Mouse (Mus musculus) E14TG2a.4 (cell line): Measurements from ENCODE around the gene Rap1gap.

ENCODE experiments used
- CTCF ChIP-seq: conservative IDR thresholded peaks from 2 replicates; pipeline ENCODE4 v1.5.1; 2014; ENCODE audit warnings: low read length
- POU5F1 ChIP-seq: IDR thresholded peaks from 2 replicates; pipeline ENCODE4 v1.6.1; 2014; ENCODE audit warnings: low read length, borderline replicate concordance

DNA sequence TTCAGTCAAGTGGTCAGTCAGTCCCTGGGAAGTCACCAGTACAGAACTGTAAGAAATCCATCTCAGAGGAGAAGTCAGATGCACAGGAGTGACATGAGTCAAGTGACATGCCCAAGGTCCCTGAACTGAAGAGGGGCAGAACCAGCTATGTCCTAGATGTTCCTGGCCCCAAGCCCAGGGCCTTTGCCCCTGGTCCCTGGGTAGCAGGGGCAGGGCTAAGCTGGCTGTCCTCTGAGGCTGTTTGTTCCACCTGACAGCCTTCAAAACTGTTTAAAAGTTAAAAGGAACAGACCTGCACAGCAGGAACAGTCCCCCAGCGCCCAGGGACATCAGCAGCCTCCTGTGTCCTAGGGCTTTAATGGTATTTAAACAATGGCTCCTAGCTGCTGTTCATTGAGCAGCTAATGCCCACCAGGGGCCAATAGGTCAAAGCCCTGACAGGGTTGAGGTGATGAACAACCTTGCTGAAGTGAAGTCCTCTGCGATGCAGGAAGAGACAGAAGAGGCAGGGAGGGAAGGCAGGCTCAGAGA lies 108.9 kb downstream of the Rap1gap start:
- TF ChIP-seq CTCF, result no peak
- no peak for TF ChIP-seq POU5F1
